Mouse (Mus musculus) inflammation-experienced regulatory T-cells, adult 6 months (primary cell): Measurements from ENCODE around the gene Mrps21. TPM values are rescaled to one million over a fixed set of nuclear protein-coding genes. Genes with fewer than 3 reads are reported as not detected.

Experiments
- ATAC-seq: one replicate; pipeline ENCODE4 v1.8.0; 2017
- polyA plus RNA-seq, 3 experiments: library from polyadenylated mRNA; unstranded; fragments of 100-300 nt; shearing (Covaris generic); gene quantifications; one replicate each; pipeline ENCODE4 v1.2.1; 2017

The Mrps21 gene
- polyA plus RNA-seq, 3 experiments from 2014 or later = 281 to 394 (median 321) TPM

- ATAC-seq = no peak
Observed at GRCm38 (mm10) chr3:95850611-95851010, 20.7 kb downstream of the Mrps21 start.

- no peak for ATAC-seq
Observed at GRCm38 (mm10) chr3:95842503-95843214, 28.7 kb downstream of the Mrps21 start.

- ATAC-seq = no peak
Observed at GRCm38 (mm10) chr3:95839250-95839649, 32.1 kb downstream of the Mrps21 start.

GRCm38 (mm10) chr3:95829053-95829452 is 42.3 kb downstream of the Mrps21 start:
- no peak for ATAC-seq

GRCm38 (mm10) chr3:95826275-95826674 is 45.0 kb downstream of the Mrps21 start:
- no peak for ATAC-seq

- peak; percentile 4 for ATAC-seq
Observed at GRCm38 (mm10) chr3:95820046-95821010, 51.0 kb downstream of the Mrps21 start.

GRCm38 (mm10) chr3:95819351-95819985 is 51.9 kb downstream of the Mrps21 start:
- peak; percentile 84 for ATAC-seq

GRCm38 (mm10) chr3:95818571-95819288 is 52.6 kb downstream of the Mrps21 start, which contains the start of gene Rprd2:
Gene Rprd2, minus strand, starts transcription at chr3:95818863.
- ATAC-seq = peak; percentile 18

GRCm38 (mm10) chr3:95818026-95818511 is 53.2 kb downstream of the Mrps21 start:
- no peak for ATAC-seq

GRCm38 (mm10) chr3:95816681-95817080 is 54.6 kb downstream of the Mrps21 start:
- no peak for ATAC-seq

Other genes starting within 250 kb of the Mrps21 start
- 10 to 100 TPM; 68.7 to 89.9 (median 76.3) TPM for gene Ensa, start 246.5 kb downstream of the Mrps21 start, polyA plus RNA-seq
- 10 to 100 TPM; 50.5 to 86.1 (median 61.6) TPM for gene Mcl1, start 212.7 kb downstream of the Mrps21 start, polyA plus RNA-seq
- 1 to 10 TPM; 2.0 to 4.6 (median 2.2) TPM for gene Adamtsl4, start 183.6 kb downstream of the Mrps21 start, polyA plus RNA-seq
- gene Ecm1, start 131.9 kb downstream of the Mrps21 start, polyA plus RNA-seq = 100 to 1,000 TPM in 1 of 3 experiments, 10 to 100 TPM in 2; 30.0 to 103 (median 70.1) TPM
- 10 to 100 TPM; 47.7 to 80.0 (median 79.5) TPM for gene Tars2, start 111.3 kb downstream of the Mrps21 start, polyA plus RNA-seq
- 10 to 100 TPM; 22.7 to 35.5 (median 27.1) TPM for gene Rprd2, start 52.7 kb downstream of the Mrps21 start, polyA plus RNA-seq
- 10 to 100 TPM; 46.9 to 48.5 (median 48.3) TPM for gene Prpf3, start 15.6 kb downstream of the Mrps21 start, polyA plus RNA-seq
- 10 to 100 TPM in 1 of 3 experiments, 1 to 10 TPM in 2; 2.3 to 11.8 (median 6.6) TPM for gene Ciart, start 10.7 kb upstream of the Mrps21 start, polyA plus RNA-seq
- 1 to 10 TPM in 1 of 3 experiments, under 1 TPM in 1, not detected in 1; 0.83 to 1.5 TPM for gene BC028528, start 20.5 kb upstream of the Mrps21 start, polyA plus RNA-seq
- gene Aph1a, start 22.4 kb upstream of the Mrps21 start, polyA plus RNA-seq = 10 to 100 TPM; 17.9 to 46.2 (median 27.0) TPM
- not detected for gene Car14, start 33.2 kb upstream of the Mrps21 start, polyA plus RNA-seq
- 100 to 1,000 TPM; 164 to 282 (median 210) TPM for gene Anp32e, start 57.7 kb upstream of the Mrps21 start, polyA plus RNA-seq
- 10 to 100 TPM; 10.3 to 27.1 (median 15.9) TPM for gene Plekho1, start 124.5 kb upstream of the Mrps21 start, polyA plus RNA-seq
- 10 to 100 TPM; 21.2 to 23.9 (median 23.9) TPM for gene Vps45, start 186.9 kb upstream of the Mrps21 start, polyA plus RNA-seq
- gene Otud7b, start 233.0 kb upstream of the Mrps21 start, polyA plus RNA-seq = 10 to 100 TPM in 1 of 3 experiments, 1 to 10 TPM in 2; 7.4 to 13.1 (median 9.9) TPM